Mouse (Mus musculus) neural tube, embryonic 13.5 days (tissue): ENCODE measurements around the gene Gemin6. TPM values are rescaled to one million over a fixed set of nuclear protein-coding genes. Genes with fewer than 3 reads are reported as not detected.
"Not testable (repeated sequence)": the region's sequence is repeated elsewhere in the genome, so short reads cannot be mapped to it uniquely, and the experiment has no call there.

ENCODE experiments used
- ATAC-seq: fragments of 200-750 bp; cut with Nextera tagmentation; 2 replicates; pipeline ENCODE4 v1.8.0; 2017; ENCODE audit warnings: low read depth, mild to moderate bottlenecking, moderate TSS enrichment, moderate library complexity
- H3K27ac ChIP-seq: fragments of 300-500 bp; sonication (generic); replicated peaks from 2 replicates; pipeline ENCODE4 v1.5.1; 2015; ENCODE audit warnings: moderate library complexity, mild to moderate bottlenecking, inconsistent platforms
- H3K27me3 ChIP-seq: fragments of 300-500 bp; sonication (generic); 2 replicates; pipeline ENCODE4 v1.6.1; 2015; ENCODE audit warnings: mild to moderate bottlenecking, inconsistent platforms
- H3K36me3 ChIP-seq: fragments of 300-500 bp; sonication (generic); 2 replicates; pipeline ENCODE4 v1.6.1; 2015; ENCODE audit warnings: mild to moderate bottlenecking, inconsistent platforms
- H3K4me1 ChIP-seq: fragments of 300-500 bp; sonication (generic); replicated peaks from 2 replicates; pipeline ENCODE4 v1.6.1; 2015; ENCODE audit warnings: inconsistent platforms
- H3K4me2 ChIP-seq: fragments of 300-500 bp; sonication (generic); 2 replicates; pipeline ENCODE4 v1.6.1; 2015; ENCODE audit warnings: inconsistent platforms, mild to moderate bottlenecking, moderate library complexity
- H3K4me3 ChIP-seq: fragments of 300-500 bp; sonication (generic); 2 replicates; pipeline ENCODE4 v1.5.1; 2015; ENCODE audit warnings: mild to moderate bottlenecking, inconsistent platforms
- H3K9ac ChIP-seq: fragments of 300-500 bp; sonication (generic); 2 replicates; pipeline ENCODE4 v1.6.1; 2015; ENCODE audit warnings: moderate library complexity, mild to moderate bottlenecking, inconsistent platforms
- H3K9me3 ChIP-seq: fragments of 300-500 bp; sonication (generic); 2 replicates; pipeline ENCODE4 v1.6.1; 2016; ENCODE audit warnings: inconsistent platforms
- WGBS: fragments of 180-500 bp; shearing (Covaris S2); methylation state at CpG from one replicate; pipeline ENCODE4 v1.1.7; 2015; 5-methylcytosine and 5-hydroxymethylcytosine counted together
- polyA plus RNA-seq: library from polyadenylated mRNA; unstranded; fragments of >200 nt; fragmentation: Nextera tagmentation; extraction: Ambion mirVana; gene quantifications from 2 replicates; pipeline ENCODE4 v1.2.1, GENCODE M21; 2015

The Gemin6 gene
- polyA plus RNA-seq, 1 experiment from 2014 or later, result 23.7 TPM

DNA sequence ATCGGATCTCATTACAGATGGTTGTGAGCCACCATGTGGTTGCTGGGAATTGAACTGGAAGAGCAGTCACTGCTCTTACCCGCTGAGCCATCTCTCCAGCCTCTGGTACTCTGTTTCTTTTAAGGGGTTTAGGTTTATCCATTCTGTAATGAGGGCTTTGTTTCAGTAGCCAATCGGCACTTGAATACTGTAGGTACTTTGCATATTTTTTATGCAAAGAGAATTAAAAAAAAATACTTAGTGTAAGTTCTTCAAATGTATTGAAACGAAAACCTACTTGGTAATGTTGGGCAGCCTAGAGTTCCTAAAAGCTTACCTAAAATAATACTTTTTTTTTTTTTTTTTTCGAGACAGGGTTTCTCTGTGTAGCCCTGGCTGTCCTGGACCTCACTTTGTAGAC is 13.2 kb downstream of the Gemin6 start:
- peaks cover 60% of the 10 kb centered on the region for H3K36me3 ChIP-seq
- H3K9ac ChIP-seq, result no peak overlapping the region
- ATAC-seq, result no peak
- no peak overlapping the region for H3K27ac ChIP-seq
- no peaks in the 10 kb centered on the region for H3K9me3 ChIP-seq
- H3K4me1 ChIP-seq, result no peaks in the 10 kb centered on the region
- no peaks in the 10 kb centered on the region for H3K27me3 ChIP-seq
- WGBS, result 85% methylated on average over 5 of the region's 5 CpGs
- H3K4me3 ChIP-seq, result no peak overlapping the region
- H3K4me2 ChIP-seq, result no peak overlapping the region

- H3K36me3 ChIP-seq, result peaks cover 94% of the 10 kb centered on the region
- H3K4me2 ChIP-seq, result no peak overlapping the region
- no peak overlapping the region for H3K27ac ChIP-seq
- no peak overlapping the region for H3K4me3 ChIP-seq
- no peaks in the 10 kb centered on the region for H3K27me3 ChIP-seq
- no peaks in the 10 kb centered on the region for H3K9me3 ChIP-seq
- H3K9ac ChIP-seq, result no peak overlapping the region
- no peak for ATAC-seq
- H3K4me1 ChIP-seq, result no peaks in the 10 kb centered on the region
- WGBS, result 88% methylated on average over 9 of the region's 9 CpGs
These were observed 17.4 kb downstream of the Gemin6 start for GRCm38 (mm10) chr17:80241594-80241993.

DNA sequence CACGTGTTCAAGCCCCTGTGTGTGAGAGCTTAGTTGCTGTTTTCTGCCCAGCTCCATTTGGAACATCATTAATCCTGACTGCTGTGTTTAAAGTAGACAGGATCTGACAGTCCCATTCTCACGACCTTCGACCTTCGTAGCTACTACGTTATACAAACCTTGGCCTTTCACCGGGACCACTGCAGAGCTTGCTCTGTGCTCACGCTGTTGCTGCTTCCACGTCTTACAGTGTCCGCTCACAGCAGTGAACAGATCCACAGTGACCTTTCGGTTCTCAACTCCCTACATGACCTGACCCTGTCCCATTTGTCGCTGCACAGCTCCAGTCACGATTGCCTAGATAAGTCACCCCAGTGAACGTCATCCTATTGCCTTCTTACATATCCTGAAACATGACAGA is 18.9 kb downstream of the Gemin6 start:
- no peaks in the 10 kb centered on the region for H3K9me3 ChIP-seq
- no peak for ATAC-seq
- H3K4me1 ChIP-seq, result no peaks in the 10 kb centered on the region
- no peak overlapping the region for H3K4me2 ChIP-seq
- WGBS, result 65% methylated on average over 13 of the region's 13 CpGs
- no peak overlapping the region for H3K27ac ChIP-seq
- no peaks in the 10 kb centered on the region for H3K27me3 ChIP-seq
- H3K9ac ChIP-seq, result no peak overlapping the region
- H3K4me3 ChIP-seq, result no peak overlapping the region
- H3K36me3 ChIP-seq, result peaks cover 97% of the 10 kb centered on the region

- no peaks in the 10 kb centered on the region for H3K27me3 ChIP-seq
- no peak for ATAC-seq
- H3K4me2 ChIP-seq, result no peak overlapping the region
- 87% methylated on average over 13 of the region's 13 CpGs for WGBS
- peaks cover 99% of the 10 kb centered on the region for H3K36me3 ChIP-seq
- H3K9ac ChIP-seq, result no peak overlapping the region
- no peaks in the 10 kb centered on the region for H3K4me1 ChIP-seq
- no peaks in the 10 kb centered on the region for H3K9me3 ChIP-seq
- H3K27ac ChIP-seq, result no peak overlapping the region
- no peak overlapping the region for H3K4me3 ChIP-seq
These were observed 28.7 kb downstream of the Gemin6 start for GRCm38 (mm10) chr17:80252757-80253525.

DNA sequence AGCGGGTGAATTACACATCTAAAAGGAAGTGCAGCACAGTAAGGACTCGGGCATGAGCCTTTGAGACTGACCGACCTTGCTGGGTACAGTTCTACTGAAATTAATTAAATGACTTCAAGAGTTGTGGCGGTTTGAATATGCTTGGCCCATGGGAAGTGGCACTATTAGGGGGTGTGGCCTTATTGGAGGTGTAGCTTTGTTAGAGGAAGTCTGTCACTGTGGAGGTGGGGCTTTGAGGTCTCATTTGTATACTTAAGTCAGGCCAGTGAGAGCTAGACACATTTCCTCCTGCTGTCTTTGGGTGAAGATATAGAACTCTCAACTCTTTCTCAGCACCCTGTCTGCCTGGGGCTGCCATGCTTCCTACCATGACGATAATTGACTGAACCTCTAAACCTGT is 30.2 kb downstream of the Gemin6 start:
- no peak overlapping the region for H3K27ac ChIP-seq
- H3K36me3 ChIP-seq, result peaks cover 99% of the 10 kb centered on the region
- WGBS, result 94% methylated on average over 5 of the region's 5 CpGs
- H3K4me1 ChIP-seq, result no peaks in the 10 kb centered on the region
- no peak for ATAC-seq
- no peak overlapping the region for H3K4me3 ChIP-seq
- no peaks in the 10 kb centered on the region for H3K27me3 ChIP-seq
- no peak overlapping the region for H3K9ac ChIP-seq
- H3K9me3 ChIP-seq, result no peaks in the 10 kb centered on the region
- H3K4me2 ChIP-seq, result no peak overlapping the region

- no peaks in the 10 kb centered on the region for H3K27me3 ChIP-seq
- no peak for ATAC-seq
- no peak overlapping the region for H3K4me3 ChIP-seq
- no peak overlapping the region for H3K4me2 ChIP-seq
- WGBS, result 78% methylated on average over 13 of the region's 13 CpGs
- H3K36me3 ChIP-seq, result peaks cover 99% of the 10 kb centered on the region
- no peaks in the 10 kb centered on the region for H3K9me3 ChIP-seq
- no peaks in the 10 kb centered on the region for H3K4me1 ChIP-seq
- no peak overlapping the region for H3K9ac ChIP-seq
- no peak overlapping the region for H3K27ac ChIP-seq
These were observed 31.0 kb downstream of the Gemin6 start for GRCm38 (mm10) chr17:80255208-80255607.

- Histone ChIP-seq H3K4me1 (no peaks in the 10 kb centered on the region), H3K9ac (no peak overlapping the region), H3K9me3 (no peaks in the 10 kb centered on the region), H3K36me3 (peaks cover 94% of the 10 kb centered on the region), H3K27me3 (no peaks in the 10 kb centered on the region), H3K4me3 (no peak overlapping the region), H3K27ac (no peak overlapping the region), H3K4me2 (no peak overlapping the region)
- no peak for ATAC-seq
- WGBS, result 94% methylated on average over 4 of the region's 4 CpGs
These were observed 42.8 kb downstream of the Gemin6 start for GRCm38 (mm10) chr17:80267065-80267464.

DNA sequence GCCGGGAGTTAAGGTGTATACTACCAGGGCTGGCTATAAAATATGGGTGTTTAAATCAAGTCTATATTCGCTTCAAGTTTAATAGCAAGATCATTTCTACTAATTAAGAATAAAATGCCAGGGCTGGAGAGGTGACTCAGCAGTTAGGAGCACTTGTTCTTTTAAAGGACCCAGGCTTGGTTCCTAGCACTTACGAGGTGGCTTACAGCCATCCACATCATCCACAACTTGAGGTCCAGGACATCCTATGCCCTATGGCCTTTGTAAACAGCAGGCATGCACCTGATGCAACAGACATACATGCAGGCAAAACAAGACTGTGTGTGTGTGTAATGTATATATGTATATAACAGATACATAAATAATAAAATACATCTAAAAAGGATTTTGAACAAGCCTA is 43.9 kb downstream of the Gemin6 start:
- H3K36me3 ChIP-seq, result peaks cover 94% of the 10 kb centered on the region
- H3K4me1 ChIP-seq, result no peaks in the 10 kb centered on the region
- H3K27me3 ChIP-seq, result no peaks in the 10 kb centered on the region
- H3K4me3 ChIP-seq, result no peak overlapping the region
- no peak overlapping the region for H3K27ac ChIP-seq
- no peak for ATAC-seq
- H3K9me3 ChIP-seq, result no peaks in the 10 kb centered on the region
- no peak overlapping the region for H3K9ac ChIP-seq
- 94% methylated on average over 3 of the region's 3 CpGs for WGBS
- H3K4me2 ChIP-seq, result no peak overlapping the region

- not testable (repeated sequence) for ATAC-seq
- 93% methylated on average over 7 of the region's 7 CpGs for WGBS
These were observed 46.4 kb downstream of the Gemin6 start for GRCm38 (mm10) chr17:80270622-80271021.

More at GRCm38 (mm10) chr17:80270622-80271021, 46.4 kb downstream of the Gemin6 start:
- H3K9ac ChIP-seq, H3K27ac ChIP-seq, H3K4me1 ChIP-seq, H3K27me3 ChIP-seq, H3K4me3 ChIP-seq, H3K9me3 ChIP-seq, H3K4me2 ChIP-seq: not testable (repeated sequence)
- H3K36me3 ChIP-seq, result peaks cover 94% of the 10 kb centered on the region

Other genes with a start within 250 kb of the Gemin6 start
- 66.7 and 77.3 TPM in 2 replicates for gene Hnrnpll, start 162.1 kb upstream of the Gemin6 start, polyA plus RNA-seq
- gene Galm, start 97.0 kb upstream of the Gemin6 start, polyA plus RNA-seq, result 2.0 and 2.1 TPM in 2 replicates
- 470 and 550 TPM in 2 replicates for gene Srsf7, start 17.1 kb upstream of the Gemin6 start, polyA plus RNA-seq
- not detected in 2 replicates for gene Ttc39d, start 17.0 kb upstream of the Gemin6 start, polyA plus RNA-seq
- gene Morn2, start 65.8 kb downstream of the Gemin6 start, polyA plus RNA-seq, result 52.8 and 55.9 TPM in 2 replicates
- 45.7 and 47.2 TPM in 2 replicates for gene Dhx57, start 66.0 kb downstream of the Gemin6 start, polyA plus RNA-seq
- gene Arhgef33, start 83.0 kb downstream of the Gemin6 start, polyA plus RNA-seq, result 0.85 and 0.87 TPM in 2 replicates
- gene Gm10190, start 149.1 kb downstream of the Gemin6 start, polyA plus RNA-seq, result 1.2 and 2.0 TPM in 2 replicates